Mouse (Mus musculus) hindbrain, embryonic 16.5 days (tissue): ENCODE data around the gene Ccdc141. TPM values are rescaled to one million over a fixed set of nuclear protein-coding genes. Genes with fewer than 3 reads are reported as not detected.

Experiments
- ATAC-seq: fragments of 200-750 bp; cut with Nextera tagmentation; 2 replicates; pipeline ENCODE4 v1.8.0; 2017; ENCODE audit warnings: moderate TSS enrichment, moderate library complexity
- H3K27ac ChIP-seq: fragments of 300-500 bp; sonication (generic); 2 replicates; pipeline ENCODE4 v1.5.1; 2014; ENCODE audit warnings: low read depth, mild to moderate bottlenecking, control low read depth, low read length, moderate library complexity
- H3K27me3 ChIP-seq: fragments of 300-500 bp; sonication (generic); replicated peaks from 2 replicates; pipeline ENCODE4 v1.6.1; 2014; ENCODE audit warnings: low read length; ENCODE audit not compliant: control insufficient read depth, insufficient read depth
- H3K36me3 ChIP-seq: fragments of 300-500 bp; sonication (generic); 2 replicates; pipeline ENCODE4 v1.6.1; 2014; ENCODE audit warnings: mild to moderate bottlenecking, low read length, moderate library complexity, mixed read lengths; ENCODE audit not compliant: control insufficient read depth, insufficient read depth
- H3K4me1 ChIP-seq: fragments of 300-500 bp; sonication (generic); 2 replicates; pipeline ENCODE4 v1.6.1; 2014; ENCODE audit warnings: low read depth, low read length; ENCODE audit not compliant: control insufficient read depth, insufficient read depth
- H3K4me2 ChIP-seq: fragments of 300-500 bp; sonication (generic); 2 replicates; pipeline ENCODE4 v1.6.1; 2014; ENCODE audit warnings: mild to moderate bottlenecking, low read length, control low read depth, moderate library complexity
- H3K4me3 ChIP-seq: fragments of 300-500 bp; sonication (generic); 2 replicates; pipeline ENCODE4 v1.5.1; 2014; ENCODE audit warnings: mild to moderate bottlenecking, low read length, control low read depth, moderate library complexity
- H3K9ac ChIP-seq: fragments of 300-500 bp; sonication (generic); 2 replicates; pipeline ENCODE4 v1.6.1; 2014; ENCODE audit warnings: low read depth, mild to moderate bottlenecking, control low read depth, low read length, moderate library complexity
- H3K9me3 ChIP-seq: fragments of 300-500 bp; sonication (generic); 2 replicates; pipeline ENCODE4 v1.6.1; 2014; ENCODE audit warnings: mild to moderate bottlenecking, low read length, moderate library complexity; ENCODE audit not compliant: control insufficient read depth
- WGBS: fragments of 180-500 bp; shearing (Covaris S2); extraction: QIAGEN DNeasy Blood & Tissue Kit; methylation state at CpG from one replicate; pipeline ENCODE4 v1.1.7; 2014; 5-methylcytosine and 5-hydroxymethylcytosine counted together
- polyA plus RNA-seq: library from polyadenylated mRNA; unstranded; fragments of >200 nt; fragmentation: Nextera tagmentation; extraction: Ambion mirVana; gene quantifications from 2 replicates; pipeline ENCODE4 v1.2.1, GENCODE M21; 2015

The Ccdc141 gene
- polyA plus RNA-seq, 1 experiment from 2014 or later, result 9.9 TPM

GRCm38 (mm10) chr2:76977650-76978049 is 192.8 kb downstream of the Ccdc141 start:
- H3K27ac ChIP-seq, result no peak overlapping the region
- 78% methylated on average over 6 of the region's 6 CpGs for WGBS
- no peak overlapping the region for H3K4me3 ChIP-seq
- H3K4me1 ChIP-seq, result no peaks in the 10 kb centered on the region
- no peak for ATAC-seq
- no peaks in the 10 kb centered on the region for H3K27me3 ChIP-seq
- H3K4me2 ChIP-seq, result no peak overlapping the region
- no peaks in the 10 kb centered on the region for H3K9me3 ChIP-seq
- no peak overlapping the region for H3K9ac ChIP-seq
- H3K36me3 ChIP-seq, result no peaks in the 10 kb centered on the region

GRCm38 (mm10) chr2:76972051-76972450 is 198.4 kb downstream of the Ccdc141 start:
- no peaks in the 10 kb centered on the region for H3K36me3 ChIP-seq
- H3K9me3 ChIP-seq, result no peaks in the 10 kb centered on the region
- H3K27ac ChIP-seq, result no peak overlapping the region
- 49% methylated on average over 4 of the region's 4 CpGs for WGBS
- no peak overlapping the region for H3K4me3 ChIP-seq
- no peak for ATAC-seq
- H3K4me2 ChIP-seq, result no peak overlapping the region
- H3K4me1 ChIP-seq, result peaks cover 3% of the 10 kb centered on the region
- H3K27me3 ChIP-seq, result no peaks in the 10 kb centered on the region
- no peak overlapping the region for H3K9ac ChIP-seq

DNA sequence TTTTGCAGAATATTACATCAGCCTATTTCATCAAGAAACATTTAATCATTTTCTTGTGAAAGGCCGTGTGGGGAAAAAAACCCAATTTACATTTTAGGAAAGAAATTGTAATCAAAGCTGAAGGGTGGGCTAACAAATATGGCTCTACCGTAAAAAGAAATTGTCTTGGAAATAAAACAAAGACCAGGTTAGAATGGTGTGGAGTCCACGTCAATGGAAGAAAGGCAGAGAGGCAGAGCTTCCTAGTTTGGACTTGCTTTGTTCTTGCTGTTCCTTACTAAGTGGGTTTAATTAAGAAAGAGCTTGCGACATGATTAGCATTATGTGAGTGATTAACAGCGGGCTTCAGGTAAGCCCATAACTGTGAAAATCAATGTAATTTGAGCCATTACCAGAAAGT is 199.4 kb downstream of the Ccdc141 start:
- H3K4me3 ChIP-seq, result no peak overlapping the region
- peaks cover 3% of the 10 kb centered on the region for H3K4me1 ChIP-seq
- no peak overlapping the region for H3K9ac ChIP-seq
- H3K27ac ChIP-seq, result no peak overlapping the region
- H3K36me3 ChIP-seq, result no peaks in the 10 kb centered on the region
- no peaks in the 10 kb centered on the region for H3K9me3 ChIP-seq
- peak; percentile 37; the same call in 1 of the 2 replicates for ATAC-seq
- no peak overlapping the region for H3K4me2 ChIP-seq
- H3K27me3 ChIP-seq, result no peaks in the 10 kb centered on the region
- 49% methylated on average over 5 of the region's 5 CpGs for WGBS

DNA sequence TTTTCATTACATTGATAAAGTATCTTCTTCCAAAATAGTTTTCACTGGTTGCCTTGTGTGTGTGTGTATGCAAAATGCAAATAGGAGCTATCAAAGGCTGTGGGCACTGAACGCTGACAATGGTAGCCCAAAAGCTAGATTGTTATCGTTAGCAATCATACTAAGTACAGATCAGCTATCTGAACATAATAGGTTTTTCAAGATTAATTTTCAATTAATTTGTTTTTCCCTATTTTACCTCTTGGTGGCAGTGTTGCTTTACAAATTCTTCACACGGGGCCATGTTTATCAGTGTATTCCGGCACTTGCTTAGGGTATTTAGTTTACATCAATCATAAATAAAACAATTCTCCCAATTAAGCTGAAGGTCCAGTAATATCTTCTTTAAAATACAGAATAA is 199.8 kb downstream of the Ccdc141 start:
- no peaks in the 10 kb centered on the region for H3K36me3 ChIP-seq
- no peaks in the 10 kb centered on the region for H3K9me3 ChIP-seq
- 15% methylated on average over 4 of the region's 4 CpGs for WGBS
- H3K4me2 ChIP-seq, result no peak overlapping the region
- peaks cover 3% of the 10 kb centered on the region for H3K4me1 ChIP-seq
- no peak overlapping the region for H3K4me3 ChIP-seq
- H3K27ac ChIP-seq, result no peak overlapping the region
- peak; percentile 76 for ATAC-seq
- H3K27me3 ChIP-seq, result no peaks in the 10 kb centered on the region
- no peak overlapping the region for H3K9ac ChIP-seq

GRCm38 (mm10) chr2:76970204-76970603 is 200.2 kb downstream of the Ccdc141 start:
- no peak for ATAC-seq
- H3K9ac ChIP-seq, result no peak overlapping the region

DNA sequence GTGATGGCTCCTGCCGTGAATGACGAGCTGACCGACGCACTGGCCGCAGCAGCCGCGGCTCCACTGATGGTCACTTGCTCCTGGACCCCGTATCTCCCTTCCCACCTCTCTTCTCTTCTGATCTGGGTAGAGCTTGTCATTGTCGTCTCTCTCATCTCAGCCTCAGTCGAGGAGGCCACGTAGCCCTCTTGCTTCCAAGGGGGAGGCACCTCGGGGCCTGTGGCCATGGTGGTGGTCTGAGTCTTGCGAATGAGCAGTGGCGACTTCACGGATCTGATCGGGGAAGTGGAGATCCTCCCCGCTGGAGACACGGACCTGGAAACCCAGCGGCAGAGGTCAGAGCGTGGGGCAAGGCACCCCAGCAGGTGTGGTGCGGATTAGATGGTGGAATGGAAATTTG is 200.8 kb downstream of the Ccdc141 start:
- WGBS, result 80% methylated on average over 21 of the region's 21 CpGs
- Histone ChIP-seq H3K4me1 (peaks cover 3% of the 10 kb centered on the region), H3K9ac (no peak overlapping the region), H3K4me2 (no peak overlapping the region), H3K9me3 (no peaks in the 10 kb centered on the region), H3K4me3 (no peak overlapping the region), H3K27ac (no peak overlapping the region), H3K27me3 (no peaks in the 10 kb centered on the region), H3K36me3 (no peaks in the 10 kb centered on the region)
- ATAC-seq, result no peak

More at GRCm38 (mm10) chr2:76970204-76970603, 200.2 kb downstream of the Ccdc141 start:
- Histone ChIP-seq H3K4me2 (no peak overlapping the region), H3K4me3 (no peak overlapping the region), H3K9me3 (no peaks in the 10 kb centered on the region), H3K36me3 (no peaks in the 10 kb centered on the region), H3K4me1 (peaks cover 3% of the 10 kb centered on the region), H3K27ac (no peak overlapping the region), H3K27me3 (no peaks in the 10 kb centered on the region)
- 72% methylated on average over 6 of the region's 6 CpGs for WGBS

- no peaks in the 10 kb centered on the region for H3K36me3 ChIP-seq
- H3K27ac ChIP-seq, result no peak overlapping the region
- no peaks in the 10 kb centered on the region for H3K27me3 ChIP-seq
- H3K9me3 ChIP-seq, result no peaks in the 10 kb centered on the region
- no peak overlapping the region for H3K4me3 ChIP-seq
- ATAC-seq, result peak; percentile 88
- H3K9ac ChIP-seq, result no peak overlapping the region
- peaks cover 3% of the 10 kb centered on the region for H3K4me1 ChIP-seq
- WGBS, result 36% methylated on average over 8 of the region's 8 CpGs
- no peak overlapping the region for H3K4me2 ChIP-seq
Observed at GRCm38 (mm10) chr2:76968919-76969318, 201.5 kb downstream of the Ccdc141 start.

DNA sequence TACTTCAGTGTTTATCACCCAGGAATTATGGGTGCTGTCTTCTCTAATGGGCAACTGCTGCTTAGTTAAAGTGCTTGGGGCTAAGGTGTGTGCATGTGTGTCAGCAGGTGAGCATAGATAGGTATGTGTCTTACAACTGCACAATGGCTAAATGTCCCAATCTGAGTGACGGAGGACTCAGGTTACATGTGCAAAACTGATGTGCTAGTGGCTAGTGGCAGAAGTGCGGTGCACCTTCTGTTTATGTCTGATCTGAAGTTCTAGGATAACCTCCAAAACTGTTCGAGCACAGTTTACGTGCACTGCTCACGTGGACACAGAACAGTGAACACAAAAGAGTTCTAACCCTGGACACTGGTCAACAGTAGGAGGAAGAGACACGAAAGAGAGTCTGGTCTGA is 203.9 kb downstream of the Ccdc141 start:
- no peak overlapping the region for H3K9ac ChIP-seq
- peaks cover 3% of the 10 kb centered on the region for H3K4me1 ChIP-seq

DNA sequence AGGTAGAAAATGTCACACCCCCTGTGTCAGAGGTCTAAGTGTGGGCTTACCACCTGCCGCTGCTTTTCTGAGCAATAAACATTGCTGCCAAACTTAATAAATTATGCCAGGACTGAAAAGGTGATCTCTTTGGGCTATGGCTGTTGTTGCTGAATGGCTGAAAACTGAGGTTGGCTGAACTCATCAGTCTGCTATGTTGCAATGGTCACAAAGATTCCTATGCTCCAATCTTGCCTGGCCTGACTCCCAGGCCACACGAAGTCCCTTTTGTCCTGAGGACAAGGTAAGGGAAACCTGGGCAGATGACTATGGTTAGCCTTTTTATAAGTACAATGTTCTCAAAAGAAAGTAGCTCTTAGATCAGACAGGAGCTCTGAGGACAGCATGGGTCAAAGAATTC is 204.4 kb downstream of the Ccdc141 start:
- Histone ChIP-seq H3K9ac (no peak overlapping the region), H3K27me3 (no peaks in the 10 kb centered on the region), H3K9me3 (no peaks in the 10 kb centered on the region), H3K4me1 (peaks cover 3% of the 10 kb centered on the region), H3K4me2 (no peak overlapping the region), H3K27ac (no peak overlapping the region), H3K36me3 (no peaks in the 10 kb centered on the region), H3K4me3 (no peak overlapping the region)
- no peak for ATAC-seq
- 76% methylated on average over 2 of the region's 2 CpGs for WGBS

More for the DNA sequence above, 203.9 kb downstream of the Ccdc141 start:
- no peaks in the 10 kb centered on the region for H3K9me3 ChIP-seq
- no peak overlapping the region for H3K27ac ChIP-seq
- 91% methylated on average over 6 of the region's 6 CpGs for WGBS
- no peak for ATAC-seq
- H3K4me3 ChIP-seq, result no peak overlapping the region
- H3K27me3 ChIP-seq, result no peaks in the 10 kb centered on the region
- H3K36me3 ChIP-seq, result no peaks in the 10 kb centered on the region
- H3K4me2 ChIP-seq, result no peak overlapping the region

- no peak overlapping the region for H3K4me2 ChIP-seq
- H3K9ac ChIP-seq, result no peak overlapping the region
- no peaks in the 10 kb centered on the region for H3K27me3 ChIP-seq
- no peak overlapping the region for H3K27ac ChIP-seq
- 92% methylated on average over 7 of the region's 7 CpGs for WGBS
- ATAC-seq, result no peak
- H3K9me3 ChIP-seq, result no peaks in the 10 kb centered on the region
- no peak overlapping the region for H3K4me3 ChIP-seq
- H3K36me3 ChIP-seq, result no peaks in the 10 kb centered on the region
- H3K4me1 ChIP-seq, result peaks cover 1% of the 10 kb centered on the region
Observed at GRCm38 (mm10) chr2:76965542-76965941, 204.9 kb downstream of the Ccdc141 start.
